ENCODE assay signal across 8 mouse cellular contexts in the genomic region with DNA sequence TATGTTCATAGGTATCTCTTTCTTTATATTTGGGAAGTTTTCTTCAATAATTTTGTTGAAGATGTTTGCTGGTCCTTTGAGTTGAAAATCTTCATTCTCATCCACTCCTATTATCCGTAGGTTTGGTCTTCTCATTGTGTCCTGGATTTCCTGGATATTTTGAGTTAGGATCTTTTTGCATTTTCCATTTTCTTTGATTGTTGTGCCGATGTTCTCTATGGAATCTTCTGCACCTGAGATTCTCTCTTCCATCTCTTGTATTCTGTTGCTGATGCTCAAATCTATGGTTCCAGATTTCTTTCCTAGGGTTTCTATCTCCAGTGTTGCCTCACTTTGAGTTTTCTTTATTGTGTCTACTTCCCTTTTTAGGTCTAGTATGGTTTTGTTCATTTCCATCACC. TPM values are rescaled to one million over a fixed set of nuclear protein-coding genes. Genes with fewer than 3 reads are reported as not detected.
DNase-seq lines count a peak whose midpoint lies in the region; ATAC-seq and TF ChIP-seq lines count a peak whose summit lies in the region.
"Not testable (repeated sequence)": the region's sequence is repeated elsewhere in the genome, so short reads cannot be mapped to it uniquely, and the experiment has no call there.

Gene Glrx2, plus strand, starts transcription at position 301 of the 400 bp plus-strand sequence.

- not testable (repeated sequence) for ATAC-seq in Patski; embryonic facial prominence, embryonic 12.5 days (ENCODE audit: insufficient number of reproducible peaks, insufficient read depth, low FRiP score, low TSS enrichment); kidney, postnatal 0 days (replicated peaks; ENCODE audit: low FRiP score, low read depth); limb, embryonic 13.5 days (ENCODE audit: low FRiP score, low read depth); megakaryocyte progenitor cell, adult 5-6 weeks (replicated peaks; ENCODE audit: poor library complexity); stomach, embryonic 14.5 days (ENCODE audit: insufficient number of reproducible peaks, insufficient read depth, low FRiP score, low read depth)

- in situ Hi-C loops in Patski (cut with MboI; ENCODE audit: low pct_unique_long_range_greater_than_20kb): not testable (repeated sequence)

- H3K4me1 ChIP-seq in embryonic facial prominence, embryonic 12.5 days; kidney, postnatal 0 days (replicated peaks; ENCODE audit: insufficient read depth, low read length); limb, embryonic 13.5 days; stomach, embryonic 14.5 days (ENCODE audit: control insufficient read depth, insufficient read depth, low read length): not testable (repeated sequence)

- not testable (repeated sequence) for H3K9ac ChIP-seq in embryonic facial prominence, embryonic 12.5 days; kidney, postnatal 0 days (ENCODE audit: low read depth, low read length); limb, embryonic 13.5 days; stomach, embryonic 14.5 days (replicated peaks; ENCODE audit: low read depth, low read length)

- H3K27me3 ChIP-seq in Patski; embryonic facial prominence, embryonic 12.5 days; kidney, postnatal 0 days (ENCODE audit: insufficient read depth, low read length); limb, embryonic 13.5 days; stomach, embryonic 14.5 days (ENCODE audit: control insufficient read depth, insufficient read depth, low read length): not testable (repeated sequence)

- POLR2A ChIA-PET in Patski (lab: Charles Lee): not testable (repeated sequence)

- H3K27ac ChIP-seq in embryonic facial prominence, embryonic 12.5 days; kidney, postnatal 0 days; limb, embryonic 13.5 days; stomach, embryonic 14.5 days (ENCODE audit: low read length): not testable (repeated sequence)

- H3K36me3 ChIP-seq in embryonic facial prominence, embryonic 12.5 days; kidney, postnatal 0 days (ENCODE audit: insufficient read depth, low read length); limb, embryonic 13.5 days; stomach, embryonic 14.5 days (ENCODE audit: control insufficient read depth, insufficient read depth, low read length): not testable (repeated sequence)

- TF ChIP-seq CTCF in Patski (IDR thresholded peaks at IDR 0.05); kidney, postnatal 0 days (IDR thresholded peaks at IDR 0.05; ENCODE audit: low read depth): not testable (repeated sequence)

- not testable (repeated sequence) for DNase-seq in Patski (ENCODE audit: low read depth, low spot score); gastrocnemius, postnatal 25 days; heart, postnatal 4 days; kidney, postnatal 0 days (ENCODE audit: low spot score)

- not testable (repeated sequence) for H3K9me3 ChIP-seq in embryonic facial prominence, embryonic 12.5 days; kidney, postnatal 0 days (replicated peaks; ENCODE audit: low read length); limb, embryonic 13.5 days; stomach, embryonic 14.5 days (ENCODE audit: control insufficient read depth, low read depth, low read length)

- CTCF ChIA-PET in Patski (lab: Charles Lee): not testable (repeated sequence)

- no CpG with 5 or more reads among the region's 2 CpGs for WGBS in embryonic facial prominence, embryonic 12.5 days
- no CpG with 5 or more reads among the region's 2 CpGs for WGBS in kidney, postnatal 0 days
- no CpG with 5 or more reads among the region's 2 CpGs for WGBS in limb, embryonic 13.5 days
- no CpG with 5 or more reads among the region's 2 CpGs for WGBS in stomach, embryonic 14.5 days

- not testable (repeated sequence) for H3K4me2 ChIP-seq in embryonic facial prominence, embryonic 12.5 days (replicated peaks); kidney, postnatal 0 days (ENCODE audit: low read length); limb, embryonic 13.5 days (replicated peaks); stomach, embryonic 14.5 days (replicated peaks; ENCODE audit: low read depth, low read length)

- not testable (repeated sequence) for H3K4me3 ChIP-seq in embryonic facial prominence, embryonic 12.5 days; kidney, postnatal 0 days (replicated peaks; ENCODE audit: low read depth, low read length); limb, embryonic 13.5 days; stomach, embryonic 14.5 days (ENCODE audit: low read depth, low read length)

RNA-seq across cellular contexts. Expression of gene Glrx2, which starts in this region (rescaled TPM):
- 52.8 TPM for polyA plus RNA-seq in Patski (2021)
- 125 and 129 TPM in 2 replicates for polyA plus RNA-seq in embryonic facial prominence, embryonic 12.5 days (2016; fragmentation: Nextera tagmentation; extraction: Ambion mirVana)
- 10 to 100 TPM; 73.2 to 79.5 TPM for total RNA-seq in gastrocnemius, postnatal 25 days (2021)
- 10 to 100 TPM; 70.0 to 70.7 TPM for total RNA-seq in heart, postnatal 4 days (2021)
- 113 and 121 TPM in 2 replicates for polyA plus RNA-seq in kidney, postnatal 0 days (2015; fragmentation: Nextera tagmentation; extraction: Ambion mirVana)
- polyA plus RNA-seq in limb, embryonic 13.5 days (2015; fragmentation: Nextera tagmentation; extraction: Ambion mirVana): 103 and 118 TPM in 2 replicates
- total RNA-seq in megakaryocyte progenitor cell, adult 5-6 weeks (2015): 82.6 and 87.7 TPM in 2 replicates
- total RNA-seq in megakaryocyte progenitor cell, adult 5-6 weeks (2017): 31.9 and 37.4 TPM in 2 replicates
- polyA plus RNA-seq in stomach, embryonic 14.5 days (2014; fragmentation: Nextera tagmentation; extraction: Ambion mirVana): 73.2 and 77.6 TPM in 2 replicates
